Mouse (Mus musculus) cortical plate, adult 2 months (tissue): ENCODE results near the gene F12. TPM values are rescaled to one million over a fixed set of nuclear protein-coding genes. Genes with fewer than 3 reads are reported as not detected.

ENCODE experiments used
- H3K27ac ChIP-seq: fragments of 200-500 bp; 2 replicates; pipeline ENCODE4 v1.5.1; 2012; ENCODE audit warnings: low read length, control low read depth, inconsistent platforms; ENCODE audit not compliant: insufficient read depth
- H3K4me1 ChIP-seq: fragments of 200-500 bp; 2 replicates; pipeline ENCODE4 v1.6.1; 2011; ENCODE audit warnings: low read length; ENCODE audit not compliant: control insufficient read depth, insufficient read depth
- H3K4me3 ChIP-seq: fragments of 200-500 bp; 2 replicates; pipeline ENCODE4 v1.5.1; 2011; ENCODE audit warnings: mild to moderate bottlenecking, low read length, control low read depth; ENCODE audit not compliant: insufficient read depth
- CTCF ChIP-seq: fragments of 200-500 bp; IDR thresholded peaks from 2 replicates; pipeline ENCODE4 v1.5.1; 2011; ENCODE audit warnings: mild to moderate bottlenecking, control low read depth, low read length; ENCODE audit not compliant: insufficient read depth; ENCODE audit errors: extremely low read depth
- POLR2A ChIP-seq: fragments of 200-500 bp; IDR thresholded peaks from 2 replicates; pipeline ENCODE4 v1.6.1; 2011; ENCODE audit warnings: mild to moderate bottlenecking, low read length, control low read depth; ENCODE audit not compliant: insufficient read depth; ENCODE audit errors: extremely low read depth
- polyA plus RNA-seq: library from polyadenylated mRNA; depleted of rRNA; stranded (reverse); fragments of >200 nt; gene quantifications from 2 replicates; pipeline ENCODE4 v1.2.3, GENCODE M21; 2012

Gene F12
- polyA plus RNA-seq, 1 experiment: 0.63 TPM

GRCm38 (mm10) chr13:55404853-55405782, 21.5 kb downstream of the F12 start:
- Histone ChIP-seq H3K4me3 (no peak overlapping the region), H3K27ac (peak overlapping the region; percentile 79), H3K4me1 (peaks cover 10% of the 10 kb centered on the region)
- TF ChIP-seq CTCF: peak; percentile 87
- no peak for TF ChIP-seq POLR2A

- peaks cover 10% of the 10 kb centered on the region for H3K4me1 ChIP-seq
- TF ChIP-seq CTCF (no peak), POLR2A (peak; percentile 50; the same call in 1 of the 2 replicates)
- no peak overlapping the region for H3K4me3 ChIP-seq
- peak overlapping the region; percentile 79 for H3K27ac ChIP-seq
These were observed 22.4 kb downstream of the F12 start for GRCm38 (mm10) chr13:55403935-55404852.

GRCm38 (mm10) chr13:55403266-55403665, 23.3 kb downstream of the F12 start:
- H3K4me3 ChIP-seq: no peak overlapping the region
- H3K27ac ChIP-seq: no peak overlapping the region
- no peak for TF ChIP-seq POLR2A
- no peak for TF ChIP-seq CTCF
- peaks cover 10% of the 10 kb centered on the region for H3K4me1 ChIP-seq

- no peak overlapping the region for H3K4me3 ChIP-seq
- H3K4me1 ChIP-seq: peaks cover 7% of the 10 kb centered on the region; the same call in 1 of the 2 replicates
- H3K27ac ChIP-seq: no peak overlapping the region
- TF ChIP-seq POLR2A: no peak
- no peak for TF ChIP-seq CTCF
These were observed 26.6 kb downstream of the F12 start for GRCm38 (mm10) chr13:55400039-55400346.

- no peak for TF ChIP-seq CTCF
- TF ChIP-seq POLR2A: no peak
- Histone ChIP-seq H3K27ac (no peak overlapping the region), H3K4me3 (no peak overlapping the region), H3K4me1 (0 out of 2 replicates have a peak, but pooled peaks cover 4% of the 10 kb centered on the region)
These were observed 27.1 kb downstream of the F12 start for GRCm38 (mm10) chr13:55399300-55400038.

GRCm38 (mm10) chr13:55398088-55398487, 28.5 kb downstream of the F12 start, which contains the start of gene Slc34a1:
Gene Slc34a1, plus strand, starts transcription at chr13:55398187.
- TF ChIP-seq POLR2A (no peak), CTCF (no peak)
- Histone ChIP-seq H3K4me3 (no peak within 1 kb of the TSS), H3K4me1 (no peaks in the 10 kb centered on the region), H3K27ac (no peak within 1 kb of the TSS)

GRCm38 (mm10) chr13:55392933-55393332, 33.7 kb downstream of the F12 start:
- Histone ChIP-seq H3K4me3 (no peak overlapping the region), H3K4me1 (no peaks in the 10 kb centered on the region), H3K27ac (no peak overlapping the region)
- TF ChIP-seq CTCF (no peak), POLR2A (no peak)

GRCm38 (mm10) chr13:55391626-55392029, 35.0 kb downstream of the F12 start:
- H3K4me1 ChIP-seq: no peaks in the 10 kb centered on the region
- H3K4me3 ChIP-seq: no peak overlapping the region
- no peak overlapping the region for H3K27ac ChIP-seq
- TF ChIP-seq POLR2A (no peak), CTCF (no peak)

GRCm38 (mm10) chr13:55390644-55391043, 35.9 kb downstream of the F12 start:
- no peak overlapping the region for H3K27ac ChIP-seq
- peaks cover under 1% of the 10 kb centered on the region; the same call in 1 of the 2 replicates for H3K4me1 ChIP-seq
- H3K4me3 ChIP-seq: no peak overlapping the region
- TF ChIP-seq POLR2A (no peak), CTCF (no peak)
